Mouse (Mus musculus) T-helper 1 cell (primary cell): Measurements from ENCODE around the gene Serpina6.

ENCODE experiments used
- in situ Hi-C: fragments of 300-600 bp; cut with MboI, MseI; formaldehyde crosslinking; loops from one replicate; pipeline ENCODE4 v1.15.1; 2025; ENCODE audit warnings: high pct_unique_total_duplicates

Serpina6 gene

GRCm38 (mm10) chr12:103655123-103656044 is 1.6 kb downstream of the Serpina6 start:
- in situ Hi-C loops = no loop called here

DNA sequence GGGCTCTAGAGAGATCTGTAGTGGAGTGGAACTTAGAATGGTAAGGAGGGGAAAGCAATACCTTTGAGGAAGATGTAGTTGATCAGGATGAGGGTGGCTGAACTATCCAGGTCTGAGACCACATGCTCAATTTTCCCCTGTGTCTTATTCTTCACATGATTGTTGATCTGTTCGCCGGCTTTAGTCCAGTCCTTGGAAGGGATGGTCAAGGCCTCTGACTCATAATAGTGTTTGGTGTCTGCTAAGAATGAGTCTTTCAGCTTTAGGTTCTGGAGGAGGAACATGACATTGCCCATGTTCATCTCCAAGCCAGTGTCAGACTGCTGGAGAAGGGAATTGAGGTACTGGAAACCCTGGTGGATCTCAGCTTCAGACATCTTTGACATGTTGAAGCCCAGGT is 3.2 kb downstream of the Serpina6 start:
- in situ Hi-C loops = no loop called here

DNA sequence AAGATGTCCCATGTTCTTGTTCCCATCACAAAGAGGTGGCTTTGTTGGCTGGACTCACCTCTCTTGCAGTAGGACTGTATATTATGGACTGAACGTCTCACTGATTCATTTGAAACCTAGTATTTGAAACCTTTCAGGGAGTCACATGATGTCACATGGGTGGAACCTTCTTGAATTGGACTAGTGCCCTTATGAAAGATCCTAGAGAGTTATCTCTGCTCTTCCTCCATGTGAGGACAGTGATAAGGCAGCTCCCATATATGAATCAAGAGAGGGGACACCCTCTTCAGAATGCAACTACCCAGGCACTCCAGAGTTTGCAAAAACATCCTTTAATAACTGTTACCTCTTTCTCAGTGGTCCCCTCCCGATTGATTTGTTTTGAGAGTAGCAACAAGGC is 10.7 kb downstream of the Serpina6 start:
- in situ Hi-C loops = no loop called here

- in situ Hi-C loops = no loop called here
These were observed 12.4 kb downstream of the Serpina6 start for GRCm38 (mm10) chr12:103644601-103645000.

DNA sequence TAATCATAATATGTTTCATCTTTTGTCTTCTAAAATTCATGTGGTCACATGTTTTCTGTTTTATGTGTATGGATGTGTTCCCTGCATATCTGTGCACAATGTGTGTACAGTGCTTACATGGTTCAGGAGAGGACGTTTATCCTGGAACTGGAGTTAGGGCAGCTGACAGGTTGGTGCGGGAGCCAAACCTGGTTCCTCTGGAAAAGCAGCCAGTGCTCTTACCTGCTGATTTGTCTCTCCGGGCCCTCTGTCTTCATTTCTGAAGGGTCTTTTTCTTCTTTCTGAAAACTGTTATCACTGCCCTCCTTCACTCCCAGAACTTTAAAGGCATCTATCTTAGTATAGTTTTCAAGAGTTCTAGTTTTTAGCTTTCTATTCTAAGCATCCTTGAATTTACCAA is 13.2 kb downstream of the Serpina6 start:
- in situ Hi-C loops = no loop called here

DNA sequence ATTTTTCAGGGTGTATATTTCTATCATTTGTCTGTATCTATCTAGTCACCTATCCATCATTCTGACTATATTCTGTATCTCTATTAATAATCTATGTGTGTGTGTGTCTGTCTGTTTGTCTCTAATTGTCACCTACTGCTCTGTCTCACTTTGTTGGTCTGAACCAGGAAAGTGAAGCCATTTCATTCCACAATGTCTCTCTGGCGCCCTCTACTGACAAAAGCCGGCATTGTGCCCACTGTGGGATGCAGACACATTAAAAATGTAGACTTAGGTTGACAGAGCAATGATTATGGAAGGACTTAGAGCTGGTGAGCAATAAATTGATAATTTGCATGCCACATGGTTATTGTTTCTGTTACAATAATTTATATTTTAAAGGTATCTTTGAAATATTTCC is 13.7 kb downstream of the Serpina6 start:
- in situ Hi-C loops = no loop called here

- in situ Hi-C loops = loop anchor here (5.0 kb wide), 1 partner anchor 74 kb away; no protein-coding TSS in a partner anchor
These were observed 21.2 kb downstream of the Serpina6 start for GRCm38 (mm10) chr12:103635846-103636245.

DNA sequence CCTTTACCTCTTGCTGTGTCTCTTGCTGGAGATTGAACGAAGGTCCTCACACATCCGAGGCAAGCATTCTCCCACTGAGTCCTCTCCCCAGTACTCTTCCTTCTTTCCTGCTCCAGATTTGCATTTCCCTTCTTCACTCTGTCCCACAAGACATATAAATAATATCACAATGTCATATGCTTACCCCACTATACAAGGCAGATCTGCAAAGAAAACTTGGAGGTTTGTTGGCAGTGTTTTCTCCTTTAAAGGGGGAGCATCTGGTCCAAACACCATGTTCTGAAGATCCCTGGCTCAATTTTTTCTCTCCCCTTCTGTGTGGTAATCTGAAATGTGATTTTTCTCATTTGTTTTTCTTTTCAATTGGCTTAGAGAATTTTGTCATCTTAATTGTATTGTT is 22.6 kb downstream of the Serpina6 start:
- in situ Hi-C loops = no loop called here

- in situ Hi-C loops = no loop called here
These were observed 25.8 kb downstream of the Serpina6 start, which contains the start of gene Serpina10 for GRCm38 (mm10) chr12:103631203-103631612. Gene Serpina10 (minus strand): TSS chr12:103631444.

DNA sequence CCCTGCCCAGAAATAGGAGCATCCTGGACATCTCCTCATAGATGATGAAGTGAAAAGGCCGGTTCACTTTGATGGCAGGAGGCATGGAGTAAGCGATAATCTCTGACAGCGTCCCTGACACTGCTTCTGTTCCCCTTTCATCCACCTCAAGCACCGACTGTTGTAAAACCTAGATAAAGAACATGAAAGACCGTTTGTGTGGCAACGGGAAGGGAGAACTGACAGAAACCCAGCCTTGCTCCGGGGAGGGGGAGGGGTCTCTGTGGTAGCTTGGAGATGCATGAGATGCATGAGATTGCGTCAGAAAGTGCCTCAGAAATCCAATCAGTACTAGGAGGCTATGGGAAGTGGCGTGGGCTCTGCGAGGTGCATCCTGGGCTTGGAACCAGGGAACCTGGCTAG is 40.2 kb downstream of the Serpina6 start:
- in situ Hi-C loops = no loop called here

GRCm38 (mm10) chr12:103615734-103616133 is 41.3 kb downstream of the Serpina6 start:
- in situ Hi-C loops = no loop called here

DNA sequence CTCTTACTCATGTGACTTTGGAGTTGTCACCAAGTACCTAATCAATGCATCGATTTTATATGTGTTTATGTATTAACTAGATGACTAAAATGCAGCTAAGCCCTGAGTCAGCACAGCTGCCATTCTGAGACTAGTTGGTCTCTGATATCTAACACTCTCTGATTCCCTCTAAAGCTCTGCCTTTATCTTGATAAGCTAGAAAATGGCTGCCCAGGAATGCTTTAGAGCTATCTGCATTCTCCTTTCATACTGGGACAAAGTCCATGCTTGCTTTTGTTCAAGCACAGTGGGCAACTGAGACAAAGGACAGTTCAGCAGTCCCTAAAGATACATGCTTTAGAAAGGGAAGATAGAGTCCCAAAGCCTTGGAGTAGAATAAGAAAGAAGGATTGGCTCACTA is 41.9 kb downstream of the Serpina6 start:
- in situ Hi-C loops = no loop called here

DNA sequence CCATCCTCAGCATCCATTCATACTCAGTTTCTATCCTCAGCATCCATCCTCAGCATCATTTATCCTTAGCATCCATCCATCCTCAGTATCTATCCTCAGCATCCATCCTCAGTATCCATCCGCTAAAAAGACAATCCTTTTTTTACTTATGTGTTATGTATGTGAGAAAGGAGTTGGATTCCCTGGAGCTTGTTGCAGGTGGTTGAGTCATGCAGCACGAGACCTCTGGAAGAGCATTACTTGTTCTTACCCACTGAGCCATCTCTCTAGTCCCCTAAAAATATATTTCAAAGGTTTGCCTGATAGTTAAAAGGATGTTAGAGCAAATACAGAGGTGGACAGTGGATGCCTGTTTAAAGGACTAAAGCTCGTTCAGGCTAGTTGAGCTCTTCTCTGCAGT is 55.2 kb downstream of the Serpina6 start:
- in situ Hi-C loops = no loop called here

- in situ Hi-C loops = no loop called here
These were observed 56.6 kb downstream of the Serpina6 start for GRCm38 (mm10) chr12:103600364-103600763.

DNA sequence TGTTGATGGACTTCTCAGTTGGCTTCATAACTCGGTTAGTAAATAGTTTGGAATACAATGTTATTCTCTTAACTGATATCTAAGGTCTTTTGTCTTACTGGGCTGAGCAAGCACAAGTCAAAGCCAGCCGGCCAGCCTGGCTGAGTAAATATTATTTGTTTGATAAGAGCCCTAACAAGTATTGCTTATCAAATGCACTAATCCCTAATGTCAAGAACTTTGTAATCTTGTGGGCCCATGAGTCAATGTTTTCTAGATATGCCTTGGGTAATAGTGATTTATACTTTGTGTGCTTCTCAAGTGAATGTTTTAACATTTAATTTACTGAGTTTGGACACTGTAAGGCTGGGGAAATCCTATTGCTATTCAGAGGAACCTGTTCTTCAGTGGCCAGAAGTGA is 58.6 kb downstream of the Serpina6 start:
- in situ Hi-C loops = no loop called here
